Mouse (Mus musculus): ENCODE data around the gene Fgd6. TPM values are rescaled to one million over a fixed set of nuclear protein-coding genes. Genes with fewer than 3 reads are reported as not detected.

Gene Fgd6
- polyA plus RNA-seq, 1 experiment from 2014 or later = 6.4 TPM

- ATAC-seq (ENCODE audit: insufficient read depth, low FRiP score, low TSS enrichment) = no peak
- Histone ChIP-seq H3K27me3 (ENCODE audit: control insufficient read depth, insufficient read depth, low read length) (no peaks in the 10 kb centered on the region), H3K27ac (ENCODE audit: low read depth, low read length) (no peak overlapping the region), H3K4me2 (ENCODE audit: low read depth) (no peak overlapping the region), H3K4me1 (ENCODE audit: control insufficient read depth, insufficient read depth, low read length) (no peaks in the 10 kb centered on the region), H3K9ac (ENCODE audit: low read length) (no peak overlapping the region), H3K9me3 (ENCODE audit: control insufficient read depth, low read length) (no peaks in the 10 kb centered on the region), H3K36me3 (ENCODE audit: control insufficient read depth, insufficient read depth, low read length) (peaks cover 2% of the 10 kb centered on the region; the same call in 1 of the 2 replicates), H3K4me3 (ENCODE audit: low read depth, low read length) (no peak overlapping the region)
- no peak for DNase-seq (ENCODE audit: low spot score)
- WGBS = 91% methylated on average over 3 of the region's 3 CpGs
Observed at GRCm38 (mm10) chr10:94142427-94142826, 106.6 kb downstream of the Fgd6 start.

GRCm38 (mm10) chr10:94144581-94144980, 108.8 kb downstream of the Fgd6 start:
- Histone ChIP-seq H3K4me2 (ENCODE audit: low read depth) (no peak overlapping the region), H3K27ac (ENCODE audit: low read depth, low read length) (no peak overlapping the region), H3K4me3 (ENCODE audit: low read depth, low read length) (no peak overlapping the region), H3K27me3 (ENCODE audit: control insufficient read depth, insufficient read depth, low read length) (no peaks in the 10 kb centered on the region), H3K4me1 (ENCODE audit: control insufficient read depth, insufficient read depth, low read length) (no peaks in the 10 kb centered on the region), H3K36me3 (ENCODE audit: control insufficient read depth, insufficient read depth, low read length) (peaks cover 2% of the 10 kb centered on the region; the same call in 1 of the 2 replicates), H3K9me3 (ENCODE audit: control insufficient read depth, low read length) (no peaks in the 10 kb centered on the region), H3K9ac (ENCODE audit: low read length) (no peak overlapping the region)
- 93% methylated on average over 5 of the region's 5 CpGs for WGBS
- DNase-seq (ENCODE audit: low spot score) (no peak), ATAC-seq (ENCODE audit: insufficient read depth, low FRiP score, low TSS enrichment) (no peak)

GRCm38 (mm10) chr10:94147391-94147755, 111.6 kb downstream of the Fgd6 start:
- no peak for DNase-seq (ENCODE audit: low spot score)
- no peaks in the 10 kb centered on the region for H3K36me3 ChIP-seq (ENCODE audit: control insufficient read depth, insufficient read depth, low read length)
- peak overlapping the region; percentile 97 for H3K9ac ChIP-seq (ENCODE audit: low read length)
- no peaks in the 10 kb centered on the region; the same call in 1 of the 2 replicates for H3K4me1 ChIP-seq (ENCODE audit: control insufficient read depth, insufficient read depth, low read length)
- 15% methylated on average over 8 of the region's 8 CpGs for WGBS
- peak overlapping the region; percentile 89 for H3K4me3 ChIP-seq (ENCODE audit: low read depth, low read length)
- H3K27ac ChIP-seq (ENCODE audit: low read depth, low read length) = no peak overlapping the region; the same call in 1 of the 2 replicates
- no peak for ATAC-seq (ENCODE audit: insufficient read depth, low FRiP score, low TSS enrichment)
- H3K9me3 ChIP-seq (ENCODE audit: control insufficient read depth, low read length) = no peaks in the 10 kb centered on the region
- H3K4me2 ChIP-seq (ENCODE audit: low read depth) = peak overlapping the region; percentile 69
- no peaks in the 10 kb centered on the region for H3K27me3 ChIP-seq (ENCODE audit: control insufficient read depth, insufficient read depth, low read length)

- peak within 1 kb of the TSS; percentile 97 for H3K9ac ChIP-seq (ENCODE audit: low read length)
- peak within 1 kb of the TSS; percentile 69 for H3K4me2 ChIP-seq (ENCODE audit: low read depth)
- whole genome bisulfite sequencing = 0% methylated on average over 61 of the region's 64 CpGs
- peak within 1 kb of the TSS; percentile 89 for H3K4me3 ChIP-seq (ENCODE audit: low read depth, low read length)
- no peaks in the 10 kb centered on the region for H3K27me3 ChIP-seq (ENCODE audit: control insufficient read depth, insufficient read depth, low read length)
- peak within 1 kb of the TSS; percentile 83 for H3K27ac ChIP-seq (ENCODE audit: low read depth, low read length)
- H3K9me3 ChIP-seq (ENCODE audit: control insufficient read depth, low read length) = no peaks in the 10 kb centered on the region
- no peaks in the 10 kb centered on the region; the same call in 1 of the 2 replicates for H3K4me1 ChIP-seq (ENCODE audit: control insufficient read depth, insufficient read depth, low read length)
- DNase-seq (ENCODE audit: low spot score) (peak; percentile 90), ATAC-seq (ENCODE audit: insufficient read depth, low FRiP score, low TSS enrichment) (peak; percentile 91)
- H3K36me3 ChIP-seq (ENCODE audit: control insufficient read depth, insufficient read depth, low read length) = no peaks in the 10 kb centered on the region
Observed at GRCm38 (mm10) chr10:94147756-94148531, 112.1 kb downstream of the Fgd6 start, which contains the start of gene Nr2c1. TSS of gene Nr2c1 (plus strand) at chr10:94148023.

- Histone ChIP-seq H3K36me3 (ENCODE audit: control insufficient read depth, insufficient read depth, low read length) (no peaks in the 10 kb centered on the region), H3K27ac (ENCODE audit: low read depth, low read length) (no peak overlapping the region), H3K27me3 (ENCODE audit: control insufficient read depth, insufficient read depth, low read length) (no peaks in the 10 kb centered on the region), H3K9me3 (ENCODE audit: control insufficient read depth, low read length) (no peaks in the 10 kb centered on the region), H3K4me1 (ENCODE audit: control insufficient read depth, insufficient read depth, low read length) (no peaks in the 10 kb centered on the region; the same call in 1 of the 2 replicates), H3K4me3 (ENCODE audit: low read depth, low read length) (no peak overlapping the region), H3K9ac (ENCODE audit: low read length) (no peak overlapping the region), H3K4me2 (ENCODE audit: low read depth) (no peak overlapping the region)
- ATAC-seq (ENCODE audit: insufficient read depth, low FRiP score, low TSS enrichment) (no peak), DNase-seq (ENCODE audit: low spot score) (no peak)
- WGBS = 78% methylated on average over 4 of the region's 4 CpGs
Observed at GRCm38 (mm10) chr10:94151488-94151887, 115.7 kb downstream of the Fgd6 start.

- H3K9me3 ChIP-seq (ENCODE audit: control insufficient read depth, low read length) = no peaks in the 10 kb centered on the region
- ATAC-seq (ENCODE audit: insufficient read depth, low FRiP score, low TSS enrichment) (no peak), DNase-seq (ENCODE audit: low spot score) (no peak)
- H3K4me2 ChIP-seq (ENCODE audit: low read depth) = no peak overlapping the region
- H3K4me1 ChIP-seq (ENCODE audit: control insufficient read depth, insufficient read depth, low read length) = no peaks in the 10 kb centered on the region; the same call in 1 of the 2 replicates
- no peak overlapping the region for H3K4me3 ChIP-seq (ENCODE audit: low read depth, low read length)
- H3K27ac ChIP-seq (ENCODE audit: low read depth, low read length) = no peak overlapping the region
- no peaks in the 10 kb centered on the region for H3K36me3 ChIP-seq (ENCODE audit: control insufficient read depth, insufficient read depth, low read length)
- H3K9ac ChIP-seq (ENCODE audit: low read length) = no peak overlapping the region
- no peaks in the 10 kb centered on the region for H3K27me3 ChIP-seq (ENCODE audit: control insufficient read depth, insufficient read depth, low read length)
Observed at GRCm38 (mm10) chr10:94153841-94154240, 118.0 kb downstream of the Fgd6 start.

- Histone ChIP-seq H3K4me3 (ENCODE audit: low read depth, low read length) (no peak overlapping the region), H3K4me2 (ENCODE audit: low read depth) (no peak overlapping the region), H3K27ac (ENCODE audit: low read depth, low read length) (no peak overlapping the region), H3K36me3 (ENCODE audit: control insufficient read depth, insufficient read depth, low read length) (0 out of 2 replicates have a peak, but pooled peaks cover 4% of the 10 kb centered on the region), H3K9me3 (ENCODE audit: control insufficient read depth, low read length) (no peaks in the 10 kb centered on the region), H3K9ac (ENCODE audit: low read length) (no peak overlapping the region), H3K27me3 (ENCODE audit: control insufficient read depth, insufficient read depth, low read length) (no peaks in the 10 kb centered on the region), H3K4me1 (ENCODE audit: control insufficient read depth, insufficient read depth, low read length) (no peaks in the 10 kb centered on the region)
- 94% methylated on average over 6 of the region's 6 CpGs for WGBS
- ATAC-seq (ENCODE audit: insufficient read depth, low FRiP score, low TSS enrichment) (no peak), DNase-seq (ENCODE audit: low spot score) (no peak)
Observed at GRCm38 (mm10) chr10:94158962-94159361, 123.2 kb downstream of the Fgd6 start.

GRCm38 (mm10) chr10:94159406-94159805, 123.6 kb downstream of the Fgd6 start:
- H3K36me3 ChIP-seq (ENCODE audit: control insufficient read depth, insufficient read depth, low read length) = 0 out of 2 replicates have a peak, but pooled peaks cover 4% of the 10 kb centered on the region
- no peak overlapping the region for H3K9ac ChIP-seq (ENCODE audit: low read length)
- no peaks in the 10 kb centered on the region for H3K27me3 ChIP-seq (ENCODE audit: control insufficient read depth, insufficient read depth, low read length)
- WGBS = 87% methylated on average over 4 of the region's 4 CpGs
- no peak overlapping the region for H3K27ac ChIP-seq (ENCODE audit: low read depth, low read length)
- ATAC-seq (ENCODE audit: insufficient read depth, low FRiP score, low TSS enrichment) (no peak), DNase-seq (ENCODE audit: low spot score) (no peak)
- no peak overlapping the region for H3K4me2 ChIP-seq (ENCODE audit: low read depth)
- H3K4me1 ChIP-seq (ENCODE audit: control insufficient read depth, insufficient read depth, low read length) = no peaks in the 10 kb centered on the region
- no peaks in the 10 kb centered on the region for H3K9me3 ChIP-seq (ENCODE audit: control insufficient read depth, low read length)
- H3K4me3 ChIP-seq (ENCODE audit: low read depth, low read length) = no peak overlapping the region
